Mouse (Mus musculus): ENCODE data around the gene Ect2.

DNA sequence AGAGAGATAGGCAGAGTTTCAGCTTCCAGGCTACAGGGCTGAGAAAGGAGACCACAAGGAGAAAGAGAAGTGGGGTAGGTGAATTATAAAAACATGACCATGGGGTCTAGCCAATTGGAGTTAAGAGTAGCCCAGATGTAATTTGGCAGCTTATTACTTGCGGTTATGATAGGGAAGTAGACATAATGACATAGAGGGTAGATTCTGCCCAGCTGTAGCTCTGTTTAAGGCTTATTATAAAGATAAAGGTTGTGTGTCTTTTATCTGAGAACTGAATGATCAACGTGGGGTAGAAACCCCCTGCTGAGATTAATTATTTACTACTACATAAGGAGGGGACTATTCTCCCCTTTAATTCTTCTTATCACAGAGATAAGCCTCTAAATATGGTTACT lies 8.7 kb upstream of the Ect2 start:
- no peak for TF ChIP-seq CTCF (IDR thresholded peaks at IDR 0.05; ENCODE audit: borderline replicate concordance, extremely low read depth, insufficient read depth, insufficient read length)
- no peak for TF ChIP-seq POLR2A (IDR thresholded peaks at IDR 0.05; ENCODE audit: borderline replicate concordance, extremely low read depth, insufficient read depth, insufficient read length, poor library complexity, severe bottlenecking)
